Mouse (Mus musculus) lung, embryonic 16.5 days (tissue): ENCODE measurements around the gene Crmp1. TPM values are rescaled to one million over a fixed set of nuclear protein-coding genes. Genes with fewer than 3 reads are reported as not detected.

ENCODE experiments used
- ATAC-seq: fragments of 200-750 bp; cut with Nextera tagmentation; 2 replicates; pipeline ENCODE4 v1.8.0; 2017; ENCODE audit warnings: low read depth, mild to moderate bottlenecking, moderate library complexity
- H3K27ac ChIP-seq: fragments of 300-500 bp; sonication (generic); 2 replicates; pipeline ENCODE4 v1.5.1; 2014; ENCODE audit warnings: mild to moderate bottlenecking, control low read depth, low read length
- H3K27me3 ChIP-seq: fragments of 300-500 bp; sonication (generic); 2 replicates; pipeline ENCODE4 v1.6.1; 2014; ENCODE audit warnings: low read depth, low read length, mixed read lengths; ENCODE audit not compliant: control insufficient read depth, insufficient read depth
- H3K36me3 ChIP-seq: fragments of 300-500 bp; sonication (generic); 2 replicates; pipeline ENCODE4 v1.6.1; 2014; ENCODE audit warnings: low read length; ENCODE audit not compliant: control insufficient read depth, insufficient read depth
- H3K4me1 ChIP-seq: fragments of 300-500 bp; sonication (generic); replicated peaks from 2 replicates; pipeline ENCODE4 v1.6.1; 2014; ENCODE audit warnings: low read length, mixed read lengths; ENCODE audit not compliant: control insufficient read depth, insufficient read depth
- H3K4me2 ChIP-seq: fragments of 300-500 bp; sonication (generic); 2 replicates; pipeline ENCODE4 v1.6.1; 2014; ENCODE audit warnings: low read depth, low read length, control low read depth
- H3K4me3 ChIP-seq: fragments of 300-500 bp; sonication (generic); 2 replicates; pipeline ENCODE4 v1.5.1; 2014; ENCODE audit warnings: mild to moderate bottlenecking, low read length, control low read depth
- H3K9ac ChIP-seq: fragments of 300-500 bp; sonication (generic); 2 replicates; pipeline ENCODE4 v1.6.1; 2014; ENCODE audit warnings: low read length, control low read depth
- H3K9me3 ChIP-seq: fragments of 300-500 bp; sonication (generic); 2 replicates; pipeline ENCODE4 v1.6.1; 2016; ENCODE audit warnings: low read length; ENCODE audit not compliant: control insufficient read depth
- WGBS: fragments of 180-500 bp; shearing (Covaris S2); extraction: QIAGEN DNeasy Blood & Tissue Kit; methylation state at CpG from one replicate; pipeline ENCODE4 v1.1.7; 2014; 5-methylcytosine and 5-hydroxymethylcytosine counted together
- polyA plus RNA-seq: library from polyadenylated mRNA; unstranded; fragments of >200 nt; fragmentation: Nextera tagmentation; extraction: Ambion mirVana; gene quantifications from 2 replicates; pipeline ENCODE4 v1.2.1, GENCODE M21; 2015

Crmp1 gene
- polyA plus RNA-seq, 1 experiment from 2014 or later = 9.5 TPM

DNA sequence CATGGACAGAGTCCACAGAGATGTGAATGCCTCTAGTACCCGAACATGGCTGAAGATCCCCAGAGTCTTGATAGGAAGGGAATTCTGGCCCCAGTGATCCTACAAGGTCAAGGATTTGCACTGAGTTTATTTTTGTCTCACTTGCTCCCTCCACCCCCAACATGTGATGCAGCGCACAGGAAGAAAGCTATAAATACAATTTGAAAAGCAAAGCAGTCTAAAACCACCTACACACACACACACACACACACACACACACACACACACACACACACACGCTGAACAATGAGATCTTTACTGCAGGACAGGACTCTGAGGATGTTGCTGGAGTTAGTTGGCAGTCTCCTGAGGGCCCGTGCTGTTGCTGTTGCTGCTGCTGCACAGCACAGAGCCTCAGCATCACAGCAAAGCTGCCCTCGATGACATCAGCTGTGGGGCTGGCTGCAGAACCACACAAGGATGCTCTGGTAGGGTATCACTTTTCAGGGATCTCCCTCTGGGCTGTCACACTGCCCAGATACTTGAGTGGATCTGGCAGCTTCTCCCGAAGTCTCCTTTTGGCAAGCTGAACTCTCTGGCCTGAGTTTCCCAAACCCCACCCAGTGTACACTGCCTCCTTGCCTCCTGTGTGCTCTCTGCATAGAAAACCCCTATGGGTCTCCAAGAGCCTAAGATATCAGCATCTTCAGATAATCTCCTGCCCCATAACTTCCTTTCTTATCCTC is 13.6 kb upstream of the Crmp1 start:
- Histone ChIP-seq H3K9me3 (no peaks in the 10 kb centered on the region), H3K9ac (no peak overlapping the region), H3K27ac (no peak overlapping the region), H3K27me3 (no peaks in the 10 kb centered on the region), H3K36me3 (no peaks in the 10 kb centered on the region), H3K4me2 (no peak overlapping the region), H3K4me3 (no peak overlapping the region), H3K4me1 (no peaks in the 10 kb centered on the region)
- WGBS = 50% methylated on average over 6 of the region's 6 CpGs
- ATAC-seq = no peak

DNA sequence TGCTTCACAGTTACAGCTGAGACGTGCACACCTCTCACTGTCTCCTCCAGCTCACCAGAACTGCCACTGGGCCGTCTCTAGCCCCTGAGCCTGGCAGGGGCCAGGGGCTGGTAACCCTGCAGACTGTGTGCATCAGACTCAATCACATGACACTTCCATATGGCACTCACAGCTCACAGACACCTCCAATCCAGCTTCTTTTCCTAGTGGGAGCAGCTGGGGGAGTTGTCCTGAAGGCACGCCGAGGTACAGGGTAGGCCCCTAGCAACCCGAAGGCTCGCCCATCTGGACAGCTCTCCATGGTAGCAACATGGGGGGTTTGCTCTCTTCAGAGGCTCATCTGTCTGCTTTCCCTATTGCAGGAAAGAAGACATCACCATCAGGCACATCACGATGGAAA is 12.8 kb upstream of the Crmp1 start:
- H3K4me3 ChIP-seq = no peak overlapping the region
- no peak overlapping the region for H3K9ac ChIP-seq
- no peaks in the 10 kb centered on the region for H3K36me3 ChIP-seq
- ATAC-seq = no peak
- 57% methylated on average over 7 of the region's 7 CpGs for WGBS
- no peaks in the 10 kb centered on the region for H3K9me3 ChIP-seq
- no peaks in the 10 kb centered on the region for H3K4me1 ChIP-seq
- H3K27me3 ChIP-seq = no peaks in the 10 kb centered on the region
- H3K4me2 ChIP-seq = no peak overlapping the region
- no peak overlapping the region for H3K27ac ChIP-seq

DNA sequence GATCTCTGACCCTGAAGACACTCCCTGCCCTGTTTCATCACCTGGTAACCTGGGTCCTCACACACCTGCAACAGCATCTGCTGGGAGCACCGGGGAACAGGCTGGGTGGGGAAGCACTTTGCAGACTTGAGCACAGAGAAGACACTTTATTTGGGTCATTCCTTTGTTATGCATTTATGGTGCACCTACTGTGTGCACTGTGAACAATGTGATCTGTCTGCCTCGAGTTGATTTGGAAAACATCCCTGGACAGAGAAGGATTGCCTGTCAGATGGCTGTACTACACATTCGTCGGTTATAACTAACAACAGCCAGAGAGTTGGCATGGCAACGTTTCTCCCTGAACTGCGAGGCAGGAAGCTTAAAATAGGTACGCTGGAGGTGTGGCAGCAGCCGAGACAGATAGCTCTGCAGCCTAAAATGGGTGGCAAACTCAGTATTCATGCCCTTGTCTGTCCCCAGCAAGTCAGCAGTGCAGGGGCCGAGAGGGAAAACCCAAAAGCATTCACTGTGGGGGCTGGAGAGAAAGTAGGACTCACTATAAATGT is 8.7 kb upstream of the Crmp1 start:
- Histone ChIP-seq H3K27ac (no peak overlapping the region), H3K9ac (no peak overlapping the region), H3K9me3 (no peaks in the 10 kb centered on the region), H3K4me1 (no peaks in the 10 kb centered on the region), H3K4me2 (no peak overlapping the region), H3K36me3 (no peaks in the 10 kb centered on the region), H3K4me3 (no peak overlapping the region), H3K27me3 (no peaks in the 10 kb centered on the region)
- 32% methylated on average over 9 of the region's 9 CpGs for WGBS
- no peak for ATAC-seq

DNA sequence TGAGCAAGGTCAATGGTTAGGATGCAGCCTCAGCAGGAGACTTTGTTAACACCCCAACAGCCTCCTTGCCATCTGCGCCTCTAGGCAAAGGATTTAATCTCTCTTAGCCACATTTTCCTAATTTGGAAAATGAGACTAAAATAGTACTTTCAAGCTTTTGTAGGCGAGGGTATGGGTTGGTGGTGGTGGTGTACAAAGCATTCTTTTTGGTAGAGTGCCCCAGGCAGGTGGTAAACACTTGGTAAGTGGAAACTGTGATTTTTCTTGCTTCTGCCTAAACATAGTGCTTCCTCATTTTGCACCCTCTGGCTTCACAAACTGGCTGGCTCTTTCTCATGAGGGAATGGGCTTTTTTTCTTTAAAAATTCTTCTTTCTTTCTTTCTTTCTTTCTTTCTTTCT is 3.1 kb upstream of the Crmp1 start:
- no peak overlapping the region for H3K4me2 ChIP-seq
- peaks cover 34% of the 10 kb centered on the region for H3K27me3 ChIP-seq
- no peak overlapping the region for H3K27ac ChIP-seq
- no peaks in the 10 kb centered on the region; the same call in 1 of the 2 replicates for H3K9me3 ChIP-seq
- H3K4me1 ChIP-seq = peaks cover 8% of the 10 kb centered on the region
- WGBS = 17% methylated on average over 2 of the region's 2 CpGs
- no peak for ATAC-seq
- no peaks in the 10 kb centered on the region for H3K36me3 ChIP-seq
- H3K9ac ChIP-seq = no peak overlapping the region
- no peak overlapping the region for H3K4me3 ChIP-seq

DNA sequence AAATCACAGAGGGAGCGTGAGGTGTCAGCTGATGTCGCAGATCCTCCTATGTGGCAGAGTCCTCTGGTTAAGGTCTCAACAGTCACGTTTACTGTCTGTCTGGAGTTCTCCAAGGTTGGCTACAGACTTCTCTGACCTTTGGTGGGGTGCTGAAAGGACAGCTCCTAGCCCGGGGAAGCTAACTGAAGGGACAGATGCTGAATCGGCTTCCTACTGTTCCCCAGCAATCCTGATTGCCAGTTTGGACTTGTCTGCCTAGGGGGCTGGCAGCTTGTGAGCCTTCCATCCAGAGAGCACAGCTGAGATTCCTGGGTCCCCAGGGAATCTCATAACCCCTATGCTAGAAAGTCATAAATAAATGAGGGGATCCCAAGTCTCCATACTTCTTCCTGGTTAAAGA is 1.2 kb upstream of the Crmp1 start:
- Histone ChIP-seq H3K4me1 (peaks cover 8% of the 10 kb centered on the region), H3K9me3 (no peaks in the 10 kb centered on the region; the same call in 1 of the 2 replicates), H3K9ac (no peak overlapping the region), H3K27me3 (peaks cover 53% of the 10 kb centered on the region), H3K36me3 (no peaks in the 10 kb centered on the region), H3K4me3 (no peak overlapping the region), H3K4me2 (no peak overlapping the region), H3K27ac (no peak overlapping the region)
- 4% methylated on average over 5 of the region's 5 CpGs for WGBS
- ATAC-seq = no peak

DNA sequence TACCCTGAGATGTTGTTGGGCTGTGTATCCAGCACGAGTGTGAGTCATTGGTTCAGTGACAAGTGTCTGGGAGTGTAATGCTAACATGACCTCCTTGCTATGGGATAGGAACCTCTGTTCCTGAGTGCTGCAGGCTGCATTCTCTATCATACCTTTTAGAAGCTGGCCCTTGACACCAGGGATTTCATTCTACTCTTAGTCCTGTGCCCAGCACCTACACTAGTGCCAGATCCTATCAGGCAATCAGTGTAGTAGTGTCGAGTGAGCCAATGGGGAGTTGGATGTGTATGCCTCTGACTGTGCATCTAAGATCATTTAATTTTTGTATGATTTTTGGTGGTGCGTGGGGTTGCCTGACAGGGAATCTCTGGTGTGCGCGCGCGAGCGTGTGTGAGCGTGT is 516 bp upstream of the Crmp1 start:
- Histone ChIP-seq H3K27me3 (peaks cover 60% of the 10 kb centered on the region), H3K27ac (no peak overlapping the region), H3K36me3 (no peaks in the 10 kb centered on the region), H3K9me3 (no peaks in the 10 kb centered on the region; the same call in 1 of the 2 replicates), H3K9ac (no peak overlapping the region), H3K4me2 (no peak overlapping the region), H3K4me3 (peak overlapping the region; percentile 39; the same call in 1 of the 2 replicates), H3K4me1 (peaks cover 8% of the 10 kb centered on the region)
- no peak for ATAC-seq
- 14% methylated on average over 9 of the region's 9 CpGs for WGBS

DNA sequence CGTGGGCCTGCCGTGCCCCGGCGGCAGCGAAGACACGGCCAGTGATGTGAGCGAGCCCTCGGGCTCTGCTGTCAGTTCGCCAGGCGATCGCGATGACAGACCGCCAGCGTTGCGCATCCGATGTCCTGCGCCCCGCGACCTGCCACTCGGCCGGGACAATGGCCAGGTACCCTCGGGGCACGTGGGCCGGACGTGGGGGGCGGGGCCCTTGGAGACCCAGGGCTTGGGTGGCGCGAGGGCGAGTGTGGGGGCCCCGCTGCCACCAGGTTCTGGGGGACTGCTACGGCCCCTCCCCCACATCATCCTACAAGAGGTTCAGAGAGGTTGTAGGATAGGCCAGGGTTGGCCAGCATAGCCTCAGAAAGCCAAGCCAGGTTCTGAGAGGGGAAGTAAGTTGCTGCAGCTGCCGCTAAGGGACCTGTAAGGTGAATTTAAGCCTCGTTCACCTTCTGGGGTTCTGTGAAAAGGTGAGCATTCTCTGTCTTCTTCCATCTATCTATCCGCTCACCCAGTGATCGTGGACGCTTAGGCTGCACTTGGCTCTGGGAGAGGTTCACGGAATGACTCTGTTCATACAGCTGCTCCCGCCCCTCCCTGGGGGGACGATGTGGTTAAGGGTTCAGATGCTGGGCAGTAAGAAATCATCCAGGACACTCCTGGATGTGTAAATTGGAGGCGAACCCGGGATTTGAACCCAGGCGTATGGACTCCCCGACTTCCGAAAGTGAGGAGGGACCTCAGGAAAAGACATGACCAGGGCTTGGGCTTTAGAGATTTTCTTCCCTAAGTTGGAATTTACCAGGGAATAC is 824 bp downstream of the Crmp1 start:
- Histone ChIP-seq H3K4me1 (peaks cover 8% of the 10 kb centered on the region), H3K9ac (no peak overlapping the region), H3K4me3 (peak overlapping the region; percentile 39), H3K27me3 (peaks cover 70% of the 10 kb centered on the region), H3K36me3 (no peaks in the 10 kb centered on the region), H3K9me3 (no peaks in the 10 kb centered on the region; the same call in 1 of the 2 replicates), H3K4me2 (peak overlapping the region; percentile 62), H3K27ac (no peak overlapping the region)
- no peak for ATAC-seq
- 11% methylated on average over 41 of the region's 44 CpGs for WGBS

DNA sequence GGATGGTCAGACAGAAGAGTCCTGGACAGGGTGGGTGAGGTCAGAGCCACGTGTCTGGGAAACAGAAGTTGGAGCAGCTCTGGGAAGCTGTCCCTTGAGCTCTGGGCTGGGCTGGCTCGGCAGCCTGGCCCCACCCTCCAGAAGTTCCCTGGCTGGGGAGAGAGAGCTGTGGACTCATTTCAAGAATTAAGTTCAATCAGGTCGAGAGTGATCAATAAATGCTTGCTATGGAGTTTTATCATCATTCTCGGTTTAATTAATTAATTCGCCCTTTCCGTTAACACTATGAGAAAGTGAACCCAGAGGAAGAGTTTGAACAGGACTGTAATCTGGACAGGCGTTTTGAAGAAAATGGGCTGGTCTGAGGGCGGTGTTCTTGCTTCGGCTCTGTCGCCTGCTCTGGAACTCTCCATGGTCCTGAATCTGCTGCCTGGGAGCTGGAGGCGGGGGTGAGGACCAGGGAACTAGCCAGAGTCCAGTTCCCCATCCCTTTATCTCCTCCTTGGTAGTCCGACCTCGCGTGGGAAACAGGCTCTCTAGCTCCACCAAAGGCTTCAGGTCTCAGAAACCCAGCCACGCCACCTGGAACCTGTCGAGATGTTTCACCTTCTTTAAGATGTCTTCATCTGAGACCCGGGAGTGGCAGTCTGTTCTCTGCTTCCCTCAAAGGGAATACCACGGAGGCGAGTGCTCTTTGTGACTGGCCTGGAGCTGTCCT is 1.6 kb downstream of the Crmp1 start:
- Histone ChIP-seq H3K27me3 (peaks cover 71% of the 10 kb centered on the region), H3K4me3 (no peak overlapping the region), H3K9ac (no peak overlapping the region), H3K4me2 (no peak overlapping the region), H3K36me3 (no peaks in the 10 kb centered on the region), H3K4me1 (peaks cover 8% of the 10 kb centered on the region), H3K27ac (no peak overlapping the region), H3K9me3 (no peaks in the 10 kb centered on the region; the same call in 1 of the 2 replicates)
- ATAC-seq = no peak
- 3% methylated on average over 19 of the region's 19 CpGs for WGBS

DNA sequence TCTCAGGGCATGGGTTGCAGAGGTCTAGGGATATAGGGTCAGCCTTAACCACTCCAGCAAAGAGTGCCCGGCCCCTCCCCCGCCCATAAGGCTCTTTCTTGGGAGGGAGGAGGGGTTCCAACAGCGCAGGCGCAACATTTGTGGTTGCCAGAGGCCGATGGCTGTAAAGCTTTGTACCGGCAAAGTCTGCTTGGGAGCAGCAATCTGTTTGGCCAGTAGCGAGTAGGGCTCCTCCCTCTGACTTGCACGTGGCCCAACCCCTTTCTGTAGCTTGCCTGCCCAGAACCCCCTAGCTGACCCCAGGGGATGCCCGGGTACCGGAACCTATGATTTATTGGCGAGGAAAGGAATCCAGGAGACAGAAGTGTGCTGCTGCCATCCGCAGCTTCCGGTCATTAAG is 2.4 kb downstream of the Crmp1 start:
- H3K4me1 ChIP-seq = peaks cover 8% of the 10 kb centered on the region
- WGBS = 5% methylated on average over 13 of the region's 13 CpGs
- no peak overlapping the region for H3K4me3 ChIP-seq
- H3K27me3 ChIP-seq = peaks cover 71% of the 10 kb centered on the region
- no peaks in the 10 kb centered on the region; the same call in 1 of the 2 replicates for H3K9me3 ChIP-seq
- no peaks in the 10 kb centered on the region for H3K36me3 ChIP-seq
- no peak for ATAC-seq
- H3K27ac ChIP-seq = no peak overlapping the region
- H3K4me2 ChIP-seq = no peak overlapping the region
- no peak overlapping the region for H3K9ac ChIP-seq
